Mouse (Mus musculus) Patski (cell line): ENCODE results near the gene Mtus2. TPM values are rescaled to one million over a fixed set of nuclear protein-coding genes. Genes with fewer than 3 reads are reported as not detected.

Source experiments
- ATAC-seq: fragments of 100-300 bp; one replicate; pipeline ENCODE4 v1.8.0; 2021
- CTCF ChIA-PET: fragments of 350-600 bp; sonication (Branson Sonifier 250); formaldehyde crosslinking; loops from one replicate; lab custom pipeline; 2022; ENCODE audit warnings: inconsistent platforms; lab: Charles Lee
- POLR2A ChIA-PET: fragments of 350-600 bp; sonication (Branson Sonifier 250); formaldehyde crosslinking; loops from one replicate; lab custom pipeline; 2022; ENCODE audit warnings: antibody characterized with exemption, inconsistent platforms; lab: Charles Lee
- DNase-seq: peaks from one replicate; pipeline ENCODE4 v3.0.0-alpha.2; 2011; ENCODE audit warnings: low read depth, low spot score
- H3K27me3 ChIP-seq: fragments of 371-371 bp; one replicate; pipeline ENCODE4 v1.5.1; 2021
- CTCF ChIP-seq: fragments of 100-300 bp; IDR thresholded peaks from one replicate; pipeline ENCODE4 v1.5.1; 2021
- in situ Hi-C: fragments of 300-500 bp; cut with MboI; formaldehyde crosslinking; loops from 3 replicates; pipeline ENCODE4 v1.11.1; 2018; ENCODE audit warnings: low pct_unique_long_range_greater_than_20kb, mixed read lengths
- polyA plus RNA-seq: library from polyadenylated mRNA; unstranded; gene quantifications from one replicate; pipeline ENCODE4 v1.2.3, GENCODE M21; 2021

Mtus2 gene
- polyA plus RNA-seq, 1 experiment from 2014 or later, result 1.3 TPM

GRCm38 (mm10) chr5:148233714-148234113, 276.6 kb downstream of the Mtus2 start:
- POLR2A ChIA-PET, result interaction anchor here (0.7 kb wide), 1 partner anchor 841 kb away, joined by 5 read pairs; no protein-coding TSS in a partner anchor
- TF ChIP-seq CTCF, result no peak

GRCm38 (mm10) chr5:148236616-148237015, 279.5 kb downstream of the Mtus2 start:
- no peak for TF ChIP-seq CTCF
- ATAC-seq (no peak), DNase-seq (no peak)
- POLR2A ChIA-PET, result no interaction called here
- in situ Hi-C loops, result loop anchor here (25.0 kb wide), 2 partner anchors 899 to 1324 kb away; no protein-coding TSS in a partner anchor
- CTCF ChIA-PET, result interaction anchor here (1.4 kb wide), 1 partner anchor 280 kb away, joined by 3 read pairs; no protein-coding TSS in a partner anchor
- H3K27me3 ChIP-seq, result no peaks in the 10 kb centered on the region

More at GRCm38 (mm10) chr5:148233714-148234113, 276.6 kb downstream of the Mtus2 start:
- DNase-seq, result no peak
- in situ Hi-C loops, result loop anchor here (25.0 kb wide), 2 partner anchors 896 to 1321 kb away; no protein-coding TSS in a partner anchor
- CTCF ChIA-PET, result interaction anchor here (0.6 to 0.8 kb wide), 2 partner anchors 9 to 10 kb away, joined by 3 to 4 read pairs; no protein-coding TSS in a partner anchor
- no peaks in the 10 kb centered on the region for H3K27me3 ChIP-seq
- no peak for ATAC-seq

GRCm38 (mm10) chr5:148239067-148239466, 281.9 kb downstream of the Mtus2 start:
- TF ChIP-seq CTCF, result peak; percentile 74
- CTCF ChIA-PET, result interaction anchor here (0.7 to 4.6 kb wide), 9 partner anchors 10 to 292 kb away, joined by 3 to 33 read pairs (median 3); partner anchors contain the start of gene Mtus2
- POLR2A ChIA-PET, result interaction anchor here (0.6 kb wide), 3 partner anchors 48 to 883 kb away, joined by 3 to 4 read pairs (median 3); no protein-coding TSS in a partner anchor
- in situ Hi-C loops, result loop anchor here (25.0 kb wide), 2 partner anchors 902 to 1327 kb away; no protein-coding TSS in a partner anchor
- DNase-seq, result peak; percentile 3
- H3K27me3 ChIP-seq, result no peaks in the 10 kb centered on the region
- ATAC-seq, result no peak

DNA sequence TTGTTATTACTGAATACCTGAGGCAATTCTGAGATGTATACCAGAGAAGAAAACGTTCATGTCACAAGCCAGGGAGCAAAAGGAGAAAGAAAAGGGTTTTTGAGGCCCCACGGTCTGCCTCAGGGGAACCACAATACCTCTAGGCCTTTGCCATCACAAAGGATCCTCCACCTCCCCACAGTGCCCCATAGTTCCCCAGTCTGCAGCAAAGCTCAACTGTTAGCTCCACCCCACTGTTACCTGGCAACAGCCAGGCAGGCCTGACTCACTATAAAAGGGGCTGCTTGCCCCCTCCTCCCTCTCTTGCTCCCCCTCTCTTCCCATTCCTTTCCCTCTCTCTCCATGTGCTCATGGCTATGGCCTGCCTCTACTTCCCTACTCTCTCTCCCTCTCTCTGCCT, 282.6 kb downstream of the Mtus2 start:
- no peak for DNase-seq
- in situ Hi-C loops, result loop anchor here (5.0 to 25.0 kb wide), 3 partner anchors 282 to 1327 kb away; partner anchors contain the start of gene Mtus2
- no peak for ATAC-seq
- TF ChIP-seq CTCF, result no peak
- no peaks in the 10 kb centered on the region for H3K27me3 ChIP-seq
- POLR2A ChIA-PET, result no interaction called here
- CTCF ChIA-PET, result interaction anchor here (1.3 to 4.6 kb wide), 3 partner anchors 30 to 81 kb away, joined by 3 to 33 read pairs (median 4); no protein-coding TSS in a partner anchor

DNA sequence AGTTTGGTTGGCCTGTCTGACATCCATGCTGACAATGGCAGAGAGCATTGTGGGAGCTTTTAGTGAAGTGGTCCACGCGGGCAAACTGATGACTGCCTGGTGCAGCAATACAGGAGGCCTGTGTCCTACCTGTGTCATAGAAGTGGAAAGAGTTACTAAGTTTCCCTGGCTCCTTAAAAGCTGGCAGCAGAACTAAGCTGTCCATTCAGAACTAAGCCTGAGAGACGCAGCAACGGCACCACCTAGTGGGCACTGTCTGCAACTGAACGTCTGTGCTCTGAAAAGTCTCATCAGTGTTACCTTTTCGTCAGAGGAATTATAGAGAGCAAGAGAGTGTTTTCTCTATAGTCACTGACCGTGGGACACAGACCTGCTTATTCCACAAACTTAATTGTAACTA, 284.8 kb downstream of the Mtus2 start:
- peak; percentile 96 for TF ChIP-seq CTCF

DNA sequence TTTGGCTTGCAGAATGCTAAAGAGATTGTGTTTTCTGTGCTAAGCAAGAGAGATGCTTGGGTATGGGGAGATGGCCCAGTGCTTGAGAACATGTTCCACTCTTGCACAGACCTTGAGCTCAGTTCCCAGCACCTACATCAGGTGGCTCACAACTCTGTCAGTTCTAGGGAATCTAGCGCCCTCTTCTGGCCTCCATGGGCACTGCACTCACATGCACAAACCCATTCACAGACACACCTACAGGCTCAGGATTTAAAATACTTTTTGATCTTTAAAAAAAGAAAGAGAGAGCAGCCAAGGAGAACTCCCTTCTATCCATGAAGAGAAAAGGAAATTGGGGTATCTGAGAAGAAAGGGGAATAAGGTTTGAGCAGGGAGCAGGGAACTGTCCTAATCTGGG, 287.4 kb downstream of the Mtus2 start:
- POLR2A ChIA-PET, result no interaction called here
- ATAC-seq, result no peak
- in situ Hi-C loops, result loop anchor here (5.0 to 25.0 kb wide), 3 partner anchors 287 to 1332 kb away; partner anchors contain the start of gene Mtus2
- H3K27me3 ChIP-seq, result no peaks in the 10 kb centered on the region
- CTCF ChIA-PET, result no interaction called here
- no peak for DNase-seq
- peak; percentile 43 for TF ChIP-seq CTCF

More for the DNA sequence above, 284.8 kb downstream of the Mtus2 start:
- DNase-seq (peak; percentile 7), ATAC-seq (no peak)
- no peaks in the 10 kb centered on the region for H3K27me3 ChIP-seq
- POLR2A ChIA-PET, result no interaction called here
- in situ Hi-C loops, result loop anchor here (5.0 to 25.0 kb wide), 3 partner anchors 285 to 1330 kb away; partner anchors contain the start of gene Mtus2
- CTCF ChIA-PET, result interaction anchor here (0.8 to 2.7 kb wide), 16 partner anchors 10 to 909 kb away, joined by 3 to 11 read pairs (median 4); no protein-coding TSS in a partner anchor

DNA sequence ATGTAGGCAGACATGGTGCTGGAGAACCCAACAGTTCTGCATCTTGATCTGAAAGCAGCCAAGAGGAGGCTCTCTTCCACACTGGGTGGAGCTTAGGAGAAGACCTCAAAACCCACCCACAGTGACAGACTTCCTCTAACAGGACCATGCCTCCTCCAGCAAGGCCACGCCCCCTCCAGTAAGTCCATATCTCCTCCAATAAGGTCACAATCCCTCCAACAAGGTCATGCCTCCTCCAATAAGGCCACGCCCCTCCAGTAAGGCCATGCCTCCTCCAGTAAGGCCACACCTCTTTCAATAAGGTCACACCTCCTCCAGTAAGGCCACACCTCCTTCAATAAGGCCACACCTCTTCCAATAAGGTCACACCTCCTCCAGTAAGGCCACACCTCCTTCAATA, 288.3 kb downstream of the Mtus2 start:
- H3K27me3 ChIP-seq, result no peaks in the 10 kb centered on the region
- in situ Hi-C loops, result loop anchor here (25.0 kb wide), 2 partner anchors 908 to 1333 kb away; no protein-coding TSS in a partner anchor
- ChIA-PET CTCF (no interaction called here), POLR2A (no interaction called here)
- DNase-seq (no peak), ATAC-seq (no peak)
- TF ChIP-seq CTCF, result no peak

- H3K27me3 ChIP-seq, result no peaks in the 10 kb centered on the region
- ATAC-seq (no peak), DNase-seq (no peak)
- ChIA-PET CTCF (no interaction called here), POLR2A (no interaction called here)
- TF ChIP-seq CTCF, result no peak
- in situ Hi-C loops, result loop anchor here (25.0 kb wide), 2 partner anchors 911 to 1336 kb away; no protein-coding TSS in a partner anchor
Measured at GRCm38 (mm10) chr5:148248236-148248635, 291.1 kb downstream of the Mtus2 start.

- CTCF ChIA-PET, result interaction anchor here (2.8 kb wide), 1 partner anchor 10 kb away, joined by 11 read pairs; no protein-coding TSS in a partner anchor
Measured at GRCm38 (mm10) chr5:148251847-148252246, 294.7 kb downstream of the Mtus2 start.

GRCm38 (mm10) chr5:148262016-148262415, 304.9 kb downstream of the Mtus2 start:
- CTCF ChIA-PET, result interaction anchor here (0.9 kb wide), 1 partner anchor 22 kb away, joined by 3 read pairs; no protein-coding TSS in a partner anchor
- TF ChIP-seq CTCF, result no peak
- POLR2A ChIA-PET, result no interaction called here
- ATAC-seq, result no peak
- peaks cover 26% of the 10 kb centered on the region for H3K27me3 ChIP-seq
- DNase-seq, result no peak
- in situ Hi-C loops, result no loop called here

More at GRCm38 (mm10) chr5:148251847-148252246, 294.7 kb downstream of the Mtus2 start:
- DNase-seq, result no peak
- H3K27me3 ChIP-seq, result peaks cover 7% of the 10 kb centered on the region
- ATAC-seq, result no peak
- in situ Hi-C loops, result no loop called here
- POLR2A ChIA-PET, result interaction anchor here (0.8 kb wide), 1 partner anchor 277 kb away, joined by 3 read pairs; no protein-coding TSS in a partner anchor
- no peak for TF ChIP-seq CTCF
